Mouse (Mus musculus) bone marrow, adult 2 months (tissue): ENCODE results near the gene Epha4.

Experiments used
- CTCF ChIP-seq: fragments of 200-500 bp; IDR thresholded peaks from 2 replicates; pipeline ENCODE4 v1.5.1; 2011; ENCODE audit warnings: low read length, control low read depth; ENCODE audit not compliant: control insufficient read depth, insufficient read depth
- POLR2A ChIP-seq: fragments of 200-500 bp; IDR thresholded peaks from 2 replicates; pipeline ENCODE4 v1.6.1; 2011; ENCODE audit warnings: low read depth, mild to moderate bottlenecking, control low read depth, low read length, borderline replicate concordance; ENCODE audit not compliant: control insufficient read depth

DNA sequence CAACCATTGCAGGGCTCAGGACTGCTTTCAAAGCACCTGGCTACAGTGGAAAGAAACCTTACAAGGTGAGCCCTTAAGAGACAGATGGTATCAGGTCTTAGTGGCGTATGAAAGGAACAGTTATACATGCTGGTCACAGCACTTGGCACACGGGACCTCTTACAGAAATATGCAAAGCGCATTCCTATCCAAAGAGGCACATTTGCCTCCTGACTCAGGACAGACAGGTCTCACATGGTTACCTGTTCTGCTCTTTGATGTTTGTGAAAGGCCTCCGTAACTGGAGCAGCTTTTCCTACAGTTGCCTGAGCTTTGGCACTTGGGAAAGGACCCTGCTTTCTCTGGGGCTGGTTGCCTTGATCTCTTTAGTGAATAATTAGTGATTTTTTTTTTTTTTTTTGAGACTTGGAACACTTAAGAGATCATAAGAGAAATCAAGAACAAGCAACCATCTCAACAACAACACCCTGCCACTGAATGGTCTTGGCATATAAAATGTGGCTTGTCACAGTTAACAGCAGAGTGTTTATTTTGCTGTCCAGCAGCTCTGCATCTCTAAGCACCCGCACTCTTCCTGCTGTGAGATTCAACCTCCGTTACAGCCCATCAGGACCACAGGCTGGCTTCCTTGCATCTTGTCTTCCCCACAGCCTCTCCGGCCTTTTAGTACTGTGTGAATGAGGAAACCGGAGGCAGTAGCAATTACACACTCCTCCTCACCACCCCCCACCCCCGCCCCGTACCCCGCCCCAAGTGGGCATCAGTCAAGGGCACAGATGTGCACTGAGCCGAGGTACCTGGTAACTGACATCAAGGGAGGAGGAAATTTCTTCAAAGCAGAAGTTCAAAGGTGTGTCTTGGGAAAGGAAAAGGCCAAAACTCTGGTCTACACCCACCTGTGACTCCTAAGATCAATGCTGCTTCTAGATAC, 41.2 kb downstream of the Epha4 start:
- no peak for TF ChIP-seq POLR2A
- TF ChIP-seq CTCF = no peak
